Mouse (Mus musculus) neural tube, embryonic 12.5 days (tissue): ENCODE measurements around the gene Tent5b. TPM values are rescaled to one million over a fixed set of nuclear protein-coding genes. Genes with fewer than 3 reads are reported as not detected.
"Not testable (repeated sequence)": the region's sequence is repeated elsewhere in the genome, so short reads cannot be mapped to it uniquely, and the experiment has no call there.

Source experiments
- ATAC-seq: fragments of 200-750 bp; cut with Nextera tagmentation; 2 replicates; pipeline ENCODE4 v1.8.0; 2017; ENCODE audit warnings: low read depth, mild to moderate bottlenecking, moderate TSS enrichment, moderate library complexity; ENCODE audit not compliant: low FRiP score
- H3K27ac ChIP-seq: fragments of 300-500 bp; sonication (generic); 2 replicates; pipeline ENCODE4 v1.5.1; 2016
- H3K27me3 ChIP-seq: fragments of 300-500 bp; sonication (generic); replicated peaks from 2 replicates; pipeline ENCODE4 v1.6.1; 2016; ENCODE audit warnings: mild to moderate bottlenecking
- H3K36me3 ChIP-seq: fragments of 300-500 bp; sonication (generic); 2 replicates; pipeline ENCODE4 v1.6.1; 2016; ENCODE audit warnings: mild to moderate bottlenecking
- H3K4me1 ChIP-seq: fragments of 300-500 bp; sonication (generic); 2 replicates; pipeline ENCODE4 v1.6.1; 2016
- H3K4me2 ChIP-seq: fragments of 300-500 bp; sonication (generic); replicated peaks from 2 replicates; pipeline ENCODE4 v1.6.1; 2016; ENCODE audit warnings: mild to moderate bottlenecking
- H3K4me3 ChIP-seq: fragments of 300-500 bp; sonication (generic); 2 replicates; pipeline ENCODE4 v1.5.1; 2016
- H3K9ac ChIP-seq: fragments of 300-500 bp; sonication (generic); 2 replicates; pipeline ENCODE4 v1.6.1; 2016; ENCODE audit warnings: mild to moderate bottlenecking
- H3K9me3 ChIP-seq: fragments of 300-500 bp; sonication (generic); 2 replicates; pipeline ENCODE4 v1.6.1; 2016; ENCODE audit warnings: mild to moderate bottlenecking
- whole genome bisulfite sequencing: fragments of 180-500 bp; shearing (Covaris S2); methylation state at CpG from one replicate; pipeline ENCODE4 v1.1.7; 2016; 5-methylcytosine and 5-hydroxymethylcytosine counted together
- polyA plus RNA-seq: library from polyadenylated mRNA; unstranded; fragments of >200 nt; fragmentation: Nextera tagmentation; extraction: Ambion mirVana; gene quantifications from 2 replicates; pipeline ENCODE4 v1.2.1, GENCODE M21; 2016

Tent5b gene
- polyA plus RNA-seq, 1 experiment from 2014 or later = 0.29 TPM

DNA sequence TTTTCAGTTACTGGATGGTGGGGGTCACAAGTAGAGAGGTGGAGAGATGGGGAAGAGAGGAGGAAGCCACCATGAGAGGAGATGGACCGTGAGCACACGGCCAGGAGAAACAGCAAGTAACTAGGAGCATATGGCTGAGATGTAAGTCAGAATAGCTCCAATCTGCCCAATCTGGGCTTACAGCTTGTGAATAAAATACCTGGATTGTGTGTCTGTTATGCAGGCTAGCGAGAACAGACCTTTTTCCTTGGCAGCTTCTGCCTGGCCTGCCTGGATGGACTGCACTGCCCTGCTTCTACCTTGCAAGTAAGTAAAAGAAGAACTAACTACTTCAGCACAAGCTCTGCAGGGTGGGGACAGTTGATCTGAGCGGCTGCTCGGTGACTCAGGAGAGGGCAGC, 31.1 kb downstream of the Tent5b start:
- no peak overlapping the region for H3K27ac ChIP-seq
- H3K27me3 ChIP-seq = peaks cover 6% of the 10 kb centered on the region
- no peaks in the 10 kb centered on the region for H3K9me3 ChIP-seq
- H3K4me1 ChIP-seq = no peaks in the 10 kb centered on the region
- no peak for ATAC-seq
- H3K4me3 ChIP-seq = no peak overlapping the region
- WGBS = 79% methylated on average over 5 of the region's 5 CpGs
- no peak overlapping the region for H3K9ac ChIP-seq
- H3K4me2 ChIP-seq = no peak overlapping the region
- no peaks in the 10 kb centered on the region for H3K36me3 ChIP-seq

DNA sequence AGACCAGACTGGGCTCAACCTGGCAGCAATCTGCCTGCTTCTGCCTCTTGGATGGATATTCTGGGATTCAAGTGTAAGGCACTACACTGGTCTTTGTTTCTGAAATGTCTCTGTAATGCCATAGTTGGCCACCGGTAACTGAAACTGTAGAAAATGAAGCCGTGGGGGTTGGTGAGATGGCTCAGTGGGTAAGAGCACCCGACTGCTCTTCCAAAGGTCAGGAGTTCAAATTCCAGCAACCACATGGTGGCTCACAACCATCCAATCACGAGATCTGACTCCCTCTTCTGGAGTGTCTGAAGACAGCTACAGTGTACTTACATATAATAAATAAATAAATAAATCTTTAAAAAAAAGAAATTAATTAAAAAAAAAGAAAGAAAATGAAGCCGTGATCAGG, 32.6 kb downstream of the Tent5b start:
- peaks cover 12% of the 10 kb centered on the region for H3K27me3 ChIP-seq
- H3K9me3 ChIP-seq, ATAC-seq, H3K9ac ChIP-seq, H3K27ac ChIP-seq, H3K36me3 ChIP-seq, H3K4me2 ChIP-seq, H3K4me3 ChIP-seq, H3K4me1 ChIP-seq: not testable (repeated sequence)
- WGBS = 55% methylated on average over 5 of the region's 5 CpGs

DNA sequence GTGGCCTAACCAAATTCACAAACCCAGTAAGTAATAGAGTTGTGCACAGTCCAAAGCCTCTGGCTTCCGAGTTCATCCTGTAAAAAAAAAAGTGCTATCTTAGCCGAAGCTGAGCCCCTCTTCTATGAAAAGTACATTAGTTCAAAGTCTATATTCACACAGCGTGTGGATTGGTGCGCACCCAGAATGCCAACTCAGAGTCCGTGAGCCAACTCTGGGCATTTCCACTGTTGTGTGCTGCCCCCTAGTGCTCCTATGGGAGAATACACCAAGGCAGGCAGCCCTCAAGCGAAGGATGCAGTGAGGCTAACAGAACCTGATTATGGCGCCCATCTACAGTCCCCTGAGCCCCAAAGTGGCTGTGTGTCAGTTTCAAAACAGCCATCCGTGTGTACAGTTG, 33.0 kb downstream of the Tent5b start:
- no peak overlapping the region for H3K9ac ChIP-seq
- H3K4me1 ChIP-seq = no peaks in the 10 kb centered on the region
- ATAC-seq = no peak
- WGBS = 7% methylated on average over 8 of the region's 8 CpGs
- no peak overlapping the region for H3K4me2 ChIP-seq
- peaks cover 17% of the 10 kb centered on the region for H3K27me3 ChIP-seq
- no peaks in the 10 kb centered on the region for H3K9me3 ChIP-seq
- H3K36me3 ChIP-seq = no peaks in the 10 kb centered on the region
- no peak overlapping the region for H3K4me3 ChIP-seq
- H3K27ac ChIP-seq = no peak overlapping the region

DNA sequence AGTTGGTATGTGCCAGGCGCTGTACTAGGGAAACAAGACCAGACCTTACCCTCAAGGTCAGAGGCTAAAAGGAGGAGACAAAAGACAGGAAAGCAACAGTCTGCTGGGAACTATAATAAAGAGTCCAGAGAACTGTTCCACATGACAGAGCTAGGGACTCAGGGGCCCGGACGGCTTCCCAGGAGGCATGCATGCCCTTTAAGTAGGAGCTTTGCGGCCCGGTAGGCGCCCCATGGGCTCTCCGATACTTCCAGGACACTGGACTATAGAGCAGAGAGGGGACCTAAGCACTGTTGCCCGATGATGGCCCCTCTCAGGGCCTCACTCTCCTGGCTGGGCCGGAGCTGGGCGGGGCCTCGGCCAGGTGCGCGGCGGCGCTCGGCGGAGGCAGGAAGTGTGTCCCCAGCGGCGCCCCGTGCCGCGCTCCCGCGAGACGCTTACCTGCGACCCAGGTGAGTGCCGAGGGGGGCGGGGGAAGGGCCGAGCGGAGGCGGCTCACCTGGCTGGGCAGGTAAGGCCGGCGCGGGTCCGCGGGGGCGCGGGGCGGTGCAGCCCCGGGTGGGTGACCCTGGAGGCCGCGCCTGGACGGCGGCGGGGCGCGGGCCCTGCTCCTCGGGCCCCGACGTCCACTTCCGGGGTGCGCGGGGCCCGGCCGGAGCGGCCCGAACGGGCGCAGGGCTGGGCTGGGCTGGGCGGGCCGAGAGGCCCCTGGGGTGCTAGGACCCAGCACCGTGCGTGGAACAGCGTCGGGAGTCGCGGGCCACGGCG, 38.9 kb downstream of the Tent5b start, which contains the start of gene Kdf1:
Kdf1 (plus strand) TSS at position 363 of the 768 bp plus-strand sequence.
- Histone ChIP-seq H3K4me2 (peak within 1 kb of the TSS; percentile 50), H3K9ac (0 out of 2 replicates have a peak within 1 kb of the TSS, but pooled peaks have one; percentile 8), H3K36me3 (no peaks in the 10 kb centered on the region), H3K9me3 (no peaks in the 10 kb centered on the region), H3K27me3 (peaks cover 53% of the 10 kb centered on the region), H3K4me3 (peak within 1 kb of the TSS; percentile 23; the same call in 1 of the 2 replicates), H3K27ac (no peak within 1 kb of the TSS), H3K4me1 (peaks cover 8% of the 10 kb centered on the region; the same call in 1 of the 2 replicates)
- ATAC-seq = no peak
- 4% methylated on average over 67 of the region's 69 CpGs for WGBS

DNA sequence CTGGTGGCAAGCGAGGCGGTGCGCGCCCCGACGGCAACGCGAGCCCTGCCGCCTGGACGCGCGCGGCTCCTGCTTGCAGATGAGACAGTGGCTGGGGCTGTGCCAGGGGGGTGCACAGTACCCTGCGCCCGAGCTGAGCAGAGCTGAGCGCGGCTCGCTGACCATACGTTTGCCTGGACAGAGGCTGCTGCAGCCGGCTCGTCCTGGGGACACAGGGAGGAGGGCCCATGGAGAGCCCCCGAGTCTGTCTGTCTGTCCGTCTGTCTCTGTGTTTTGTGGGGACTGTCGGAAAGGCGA, 39.4 kb downstream of the Tent5b start:
- Histone ChIP-seq H3K4me3 (peak overlapping the region; percentile 23; the same call in 1 of the 2 replicates), H3K4me2 (peak overlapping the region; percentile 50), H3K27ac (no peak overlapping the region), H3K9me3 (no peaks in the 10 kb centered on the region), H3K27me3 (peaks cover 53% of the 10 kb centered on the region), H3K4me1 (peaks cover 8% of the 10 kb centered on the region; the same call in 1 of the 2 replicates), H3K9ac (0 out of 2 replicates have a peak overlapping the region, but pooled peaks have one; percentile 8), H3K36me3 (no peaks in the 10 kb centered on the region)
- 6% methylated on average over 25 of the region's 25 CpGs for WGBS
- no peak for ATAC-seq

DNA sequence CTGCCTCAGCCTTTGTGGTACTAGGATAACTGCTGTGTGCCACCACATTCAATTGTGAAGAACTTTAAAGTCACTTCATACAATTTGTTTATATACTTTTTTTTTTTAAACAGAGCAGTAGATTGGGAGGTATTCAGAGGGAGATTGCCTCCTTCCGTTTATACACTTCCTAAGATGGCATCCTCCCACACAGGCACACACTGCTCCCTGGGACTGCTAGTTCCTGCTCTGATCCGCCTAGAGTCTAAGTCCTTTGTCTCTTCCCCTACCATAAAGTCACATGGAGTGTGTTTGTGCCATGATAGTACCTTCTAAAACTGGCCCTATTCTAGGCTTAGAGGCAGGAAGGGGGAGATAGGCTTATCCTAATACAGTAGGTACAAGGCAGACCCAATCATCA, 41.6 kb downstream of the Tent5b start:
- H3K27ac ChIP-seq = no peak overlapping the region
- peaks cover 50% of the 10 kb centered on the region for H3K27me3 ChIP-seq
- H3K9me3 ChIP-seq = no peaks in the 10 kb centered on the region
- H3K36me3 ChIP-seq = no peaks in the 10 kb centered on the region
- WGBS = 59% methylated on average over 2 of the region's 2 CpGs
- no peak overlapping the region for H3K4me2 ChIP-seq
- ATAC-seq = no peak
- no peak overlapping the region for H3K9ac ChIP-seq
- H3K4me1 ChIP-seq = peaks cover 8% of the 10 kb centered on the region; the same call in 1 of the 2 replicates
- H3K4me3 ChIP-seq = no peak overlapping the region

DNA sequence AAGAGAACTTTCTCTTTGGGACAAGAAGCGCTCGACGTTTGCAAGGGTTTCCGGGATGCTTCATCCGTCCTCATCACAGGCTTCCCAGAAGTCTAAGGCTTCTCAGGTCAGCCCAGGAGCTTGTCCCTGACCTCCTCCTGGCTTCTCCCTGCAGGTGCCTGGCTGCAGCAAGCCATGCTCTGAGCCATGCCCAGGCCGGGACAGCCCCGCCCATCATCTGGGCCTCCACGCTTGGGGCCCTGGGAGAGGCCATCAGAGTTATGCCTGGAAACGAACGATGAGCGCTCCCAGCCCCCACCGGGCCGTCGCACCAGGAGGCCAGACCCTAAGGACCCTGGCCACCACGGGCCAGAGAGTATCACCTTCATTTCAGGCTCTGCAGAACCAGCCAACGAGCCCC, 47.9 kb downstream of the Tent5b start:
- H3K27ac ChIP-seq = no peak overlapping the region
- no peak overlapping the region for H3K4me3 ChIP-seq
- 75% methylated on average over 16 of the region's 16 CpGs for WGBS
- no peak overlapping the region for H3K4me2 ChIP-seq
- no peaks in the 10 kb centered on the region for H3K27me3 ChIP-seq
- no peaks in the 10 kb centered on the region for H3K9me3 ChIP-seq
- H3K4me1 ChIP-seq = no peaks in the 10 kb centered on the region
- H3K9ac ChIP-seq = no peak overlapping the region
- no peak for ATAC-seq
- peaks cover 48% of the 10 kb centered on the region for H3K36me3 ChIP-seq

DNA sequence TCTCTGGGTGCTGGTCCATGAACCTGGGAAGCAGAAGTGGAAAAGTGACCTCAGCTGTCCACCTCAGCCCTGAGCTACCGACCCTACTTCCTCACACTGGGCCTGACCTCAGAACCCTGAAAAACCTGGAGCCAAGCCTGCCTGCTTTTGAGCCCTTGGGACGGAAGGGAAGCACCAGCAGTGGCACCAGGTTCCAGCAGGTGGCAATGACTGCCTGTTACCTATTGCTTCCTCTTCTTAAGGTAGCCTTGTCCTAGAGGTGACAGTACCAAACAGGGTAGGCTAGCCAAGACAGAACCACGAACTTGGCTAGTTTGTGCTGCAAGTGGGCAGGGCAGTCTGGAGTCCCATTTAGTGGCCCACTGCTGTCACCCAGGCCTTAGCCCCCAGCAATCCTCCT, 52.8 kb downstream of the Tent5b start:
- peaks cover 96% of the 10 kb centered on the region for H3K36me3 ChIP-seq
- ATAC-seq = no peak
- H3K27me3 ChIP-seq = no peaks in the 10 kb centered on the region
- WGBS = 94% methylated on average over 3 of the region's 3 CpGs
- H3K9ac ChIP-seq = no peak overlapping the region
- H3K27ac ChIP-seq = no peak overlapping the region
- no peak overlapping the region for H3K4me2 ChIP-seq
- H3K4me1 ChIP-seq = no peaks in the 10 kb centered on the region
- H3K9me3 ChIP-seq = no peaks in the 10 kb centered on the region
- no peak overlapping the region for H3K4me3 ChIP-seq

DNA sequence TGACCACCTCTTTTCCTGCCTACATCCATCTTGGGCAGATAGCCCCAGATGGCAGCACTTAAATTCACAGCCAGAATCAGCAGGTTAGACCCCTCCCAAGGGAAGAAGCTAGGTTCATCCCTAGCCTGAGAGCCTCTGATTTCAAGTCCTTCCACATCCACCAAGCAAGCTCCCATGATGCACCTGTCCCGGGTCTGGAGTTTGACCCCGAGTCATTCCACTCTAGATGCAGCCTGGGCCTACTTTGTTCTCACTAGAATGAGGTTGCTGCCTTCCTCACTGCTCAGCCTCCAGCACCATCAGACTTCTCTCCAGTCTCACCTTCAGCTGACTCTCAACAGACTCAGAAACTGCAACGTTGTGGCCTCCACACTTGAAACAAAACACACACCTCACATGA, 56.1 kb downstream of the Tent5b start:
- ATAC-seq = no peak
- WGBS = 89% methylated on average over 3 of the region's 3 CpGs
- Histone ChIP-seq H3K4me1 (no peaks in the 10 kb centered on the region), H3K27me3 (no peaks in the 10 kb centered on the region), H3K4me2 (no peak overlapping the region), H3K9ac (no peak overlapping the region), H3K27ac (no peak overlapping the region), H3K36me3 (peaks cover 96% of the 10 kb centered on the region), H3K4me3 (no peak overlapping the region), H3K9me3 (no peaks in the 10 kb centered on the region)

DNA sequence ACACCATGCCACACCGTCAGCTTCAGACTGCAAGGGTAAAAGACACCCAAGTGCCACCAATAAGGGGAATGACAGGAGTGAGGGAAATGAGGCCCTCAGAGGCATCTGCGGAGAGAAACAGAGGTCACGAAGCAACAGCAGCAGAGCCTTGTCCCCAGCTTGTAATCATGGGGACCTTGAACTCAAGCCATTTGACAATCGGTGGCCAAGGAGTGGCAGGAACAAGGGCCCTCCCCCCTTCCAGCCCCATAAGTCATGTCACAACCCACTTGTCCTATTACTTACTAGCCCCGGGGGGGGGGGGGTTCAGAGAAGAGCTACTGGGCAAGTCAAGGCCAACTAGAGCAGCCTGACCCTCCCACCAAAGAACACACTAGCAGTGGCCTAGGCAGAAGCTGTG, 56.7 kb downstream of the Tent5b start:
- Histone ChIP-seq H3K9me3 (no peaks in the 10 kb centered on the region), H3K4me2 (no peak overlapping the region), H3K36me3 (peaks cover 96% of the 10 kb centered on the region), H3K27ac (no peak overlapping the region), H3K4me1 (no peaks in the 10 kb centered on the region), H3K27me3 (no peaks in the 10 kb centered on the region), H3K4me3 (no peak overlapping the region), H3K9ac (no peak overlapping the region)
- WGBS = 96% methylated on average over 5 of the region's 5 CpGs
- no peak for ATAC-seq

Other genes starting within 250 kb of the Tent5b start
- gene Map3k6, start 239.3 kb upstream of the Tent5b start, polyA plus RNA-seq = 2.1 and 3.2 TPM in 2 replicates
- gene Sytl1, start 217.0 kb upstream of the Tent5b start, polyA plus RNA-seq = 0.66 and 0.73 TPM in 2 replicates
- gene Tmem222, start 202.3 kb upstream of the Tent5b start, polyA plus RNA-seq = 82.0 and 84.2 TPM in 2 replicates
- gene Wdtc1, start 126.7 kb upstream of the Tent5b start, polyA plus RNA-seq = 22.3 and 28.3 TPM in 2 replicates
- 7.1 and 9.0 TPM in 2 replicates for gene Slc9a1, start 110.4 kb upstream of the Tent5b start, polyA plus RNA-seq
- 2.5 and 3.7 TPM in 2 replicates for gene Trnp1, start 18.4 kb downstream of the Tent5b start, polyA plus RNA-seq
- 1.1 and 1.5 TPM in 2 replicates for gene Kdf1, start 38.8 kb downstream of the Tent5b start, polyA plus RNA-seq
- 335 and 339 TPM in 2 replicates for gene Nudc, start 65.9 kb downstream of the Tent5b start, polyA plus RNA-seq
- not detected in 2 replicates for gene Nr0b2, start 73.2 kb downstream of the Tent5b start, polyA plus RNA-seq
- gene Gpatch3, start 94.6 kb downstream of the Tent5b start, polyA plus RNA-seq = 11.7 and 13.7 TPM in 2 replicates
- gene Gpn2, start 104.2 kb downstream of the Tent5b start, polyA plus RNA-seq = 22.7 and 24.7 TPM in 2 replicates
- 8.3 and 9.5 TPM in 2 replicates for gene Sfn, start 122.0 kb downstream of the Tent5b start, polyA plus RNA-seq
- 9.9 and 11.5 TPM in 2 replicates for gene Zdhhc18, start 170.0 kb downstream of the Tent5b start, polyA plus RNA-seq
- gene Pigv, start 192.5 kb downstream of the Tent5b start, polyA plus RNA-seq = 16.4 and 16.9 TPM in 2 replicates